Mouse (Mus musculus) heart, adult 2 months (tissue): ENCODE measurements around the gene Pou2af1.

Source experiments
- CTCF ChIP-seq: fragments of 200-600 bp; IDR thresholded peaks from 2 replicates; pipeline ENCODE4 v1.8.1; 2022; ENCODE audit warnings: antibody characterized with exemption, mild to moderate bottlenecking, moderate library complexity
- POLR2A ChIP-seq: fragments of 200-500 bp; IDR thresholded peaks from 2 replicates; pipeline ENCODE4 v1.6.1; 2011; ENCODE audit warnings: mild to moderate bottlenecking, low read depth, low read length, control low read depth; ENCODE audit not compliant: insufficient read depth

DNA sequence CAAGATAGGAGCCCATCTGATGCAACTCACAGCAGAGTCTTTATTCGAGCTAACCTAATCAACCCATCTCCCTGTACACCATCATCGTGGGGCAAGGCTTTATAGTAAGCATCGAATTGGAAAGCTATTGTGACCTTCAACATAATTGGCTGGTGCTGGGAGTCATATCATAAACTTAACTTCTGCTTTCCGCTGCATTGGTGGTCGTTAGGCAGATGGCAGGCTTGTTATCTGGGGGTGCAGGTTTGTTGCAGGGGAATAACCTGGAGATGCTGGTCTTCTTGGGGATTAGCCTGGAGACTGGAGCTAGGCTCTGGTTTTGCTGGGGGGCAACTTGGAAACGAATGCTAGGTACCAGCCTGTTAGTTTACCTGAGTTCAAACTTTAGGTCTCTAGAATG, 2.4 kb downstream of the Pou2af1 start:
- TF ChIP-seq CTCF: no peak
- TF ChIP-seq POLR2A: no peak
